Mouse (Mus musculus): ENCODE data around the gene Tbc1d7.

Gene Tbc1d7

GRCm38 (mm10) chr13:43132859-43133258, 38.4 kb downstream of the Tbc1d7 start:
- no peak for DNase-seq (ENCODE audit: low read depth)

GRCm38 (mm10) chr13:43131741-43132191, 39.5 kb downstream of the Tbc1d7 start:
- DNase-seq (ENCODE audit: low read depth), result no peak

- no peak for DNase-seq (ENCODE audit: low read depth)
Measured at GRCm38 (mm10) chr13:43130161-43130560, 41.1 kb downstream of the Tbc1d7 start.

- DNase-seq (ENCODE audit: low read depth), result no peak
Measured at GRCm38 (mm10) chr13:43124683-43125074, 46.6 kb downstream of the Tbc1d7 start.

GRCm38 (mm10) chr13:43123895-43124682, 47.2 kb downstream of the Tbc1d7 start:
- DNase-seq (ENCODE audit: low read depth), result no peak

GRCm38 (mm10) chr13:43122306-43123070, 48.8 kb downstream of the Tbc1d7 start:
- no peak for DNase-seq (ENCODE audit: low read depth)

GRCm38 (mm10) chr13:43113141-43113540, 58.2 kb downstream of the Tbc1d7 start:
- no peak for DNase-seq (ENCODE audit: low read depth)

- no peak for DNase-seq (ENCODE audit: low read depth)
Measured at GRCm38 (mm10) chr13:43112707-43113106, 58.6 kb downstream of the Tbc1d7 start.

GRCm38 (mm10) chr13:43112280-43112679, 59.0 kb downstream of the Tbc1d7 start:
- no peak for DNase-seq (ENCODE audit: low read depth)

- DNase-seq (ENCODE audit: low read depth), result no peak
Measured at GRCm38 (mm10) chr13:43104496-43104895, 66.8 kb downstream of the Tbc1d7 start.

- no peak for DNase-seq (ENCODE audit: low read depth)
Measured at GRCm38 (mm10) chr13:43102943-43103342, 68.4 kb downstream of the Tbc1d7 start.
